Mouse (Mus musculus): Measurements from ENCODE around the gene Vmn2r41. TPM values are rescaled to one million over a fixed set of nuclear protein-coding genes. Genes with fewer than 3 reads are reported as not detected.
"Not testable (repeated sequence)": the region's sequence is repeated elsewhere in the genome, so short reads cannot be mapped to it uniquely, and the experiment has no call there.

Gene Vmn2r41
- polyA plus RNA-seq (2012; rRNA removed) = not detected in 2 replicates

DNA sequence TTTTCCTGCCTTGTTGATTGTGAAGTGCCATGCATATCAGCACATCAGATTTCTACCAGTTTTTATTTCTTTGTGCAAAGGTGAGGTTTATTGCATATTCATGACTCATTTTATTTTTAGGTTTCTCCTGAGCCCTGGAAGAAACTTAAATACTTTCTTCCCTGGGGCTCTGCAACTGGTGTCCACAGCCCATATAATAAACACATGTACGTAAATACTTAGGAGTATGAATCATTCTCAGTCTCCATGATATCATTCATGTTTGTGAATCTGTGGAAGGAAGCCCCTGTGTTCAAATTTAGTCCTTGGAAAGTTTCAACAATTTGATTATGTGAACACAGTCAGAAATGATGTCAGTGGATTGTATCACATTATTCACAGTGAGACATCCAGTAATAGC is at the start of gene Vmn2r41:
TSS of gene Vmn2r41 (minus strand) at position 101 of the 400 bp plus-strand sequence.
- DNase-seq (ENCODE audit: low spot score) = not testable (repeated sequence)

DNA sequence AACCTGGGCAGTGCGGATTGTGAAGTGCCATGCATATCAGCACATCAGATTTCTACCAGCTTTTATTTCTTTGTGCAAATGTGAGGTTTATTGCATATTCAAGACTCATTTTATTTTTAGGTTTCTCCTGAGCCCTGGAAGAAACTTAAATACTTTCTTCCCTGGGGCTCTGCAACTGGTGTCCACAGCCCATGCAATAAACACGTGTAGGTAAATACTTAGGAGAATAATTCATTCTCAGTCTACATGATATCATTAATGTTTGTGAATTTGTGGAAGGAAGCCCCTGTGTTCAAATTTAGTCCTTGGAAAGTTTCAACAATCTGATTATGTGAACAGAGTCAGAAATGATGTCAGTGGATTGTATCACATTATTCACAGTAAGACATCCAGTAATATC is 38.8 kb upstream of the Vmn2r41 start, which contains the start of gene Vmn2r42:
TSS of gene Vmn2r42 (minus strand) at position 101 of the 400 bp plus-strand sequence.
- not testable (repeated sequence) for DNase-seq (ENCODE audit: low spot score)

DNA sequence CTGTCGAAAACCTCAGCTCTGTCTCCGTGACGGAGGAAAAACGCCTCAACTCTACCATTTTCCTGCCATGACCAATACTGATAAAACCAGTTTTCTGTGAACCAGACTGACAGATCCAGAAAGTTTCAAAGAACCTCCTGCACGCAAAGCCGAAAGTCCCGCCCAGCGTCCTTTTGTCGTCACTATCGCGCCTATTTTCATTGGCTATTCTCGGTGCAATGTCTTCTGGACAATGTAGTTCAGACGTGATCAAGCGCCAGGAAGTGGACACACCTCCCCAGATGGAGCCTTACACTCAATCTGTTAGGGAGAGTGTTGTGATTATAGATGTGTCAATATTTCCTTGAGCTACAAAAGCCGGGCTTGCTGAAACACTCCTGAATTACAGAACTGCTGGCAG is 68.6 kb downstream of the Vmn2r41 start:
- DNase-seq (ENCODE audit: low spot score) = not testable (repeated sequence)

Other genes starting within 250 kb of the Vmn2r41 start
- not detected in 2 replicates for gene Vmn2r42, start 38.7 kb upstream of the Vmn2r41 start, polyA plus RNA-seq (2012; rRNA removed)
- gene Vmn2r43, start 98.9 kb upstream of the Vmn2r41 start, polyA plus RNA-seq (2012; rRNA removed) = not detected in 2 replicates
- not detected in 2 replicates for gene Vmn2r44, start 221.7 kb upstream of the Vmn2r41 start, polyA plus RNA-seq (2012; rRNA removed)